8 mouse cellular contexts compared by ENCODE assay signal in genomic region chr14:32159690-32160246, GRCm38 (mm10). TPM values are rescaled to one million over a fixed set of nuclear protein-coding genes. Genes with fewer than 3 reads are reported as not detected.
DNase-seq lines count a peak whose midpoint lies in the region; ATAC-seq lines count a peak whose summit lies in the region.

TSS of gene Ncoa4 (plus strand) at chr14:32159865.

- ATAC-seq in CD4-positive, CD25-positive, alpha-beta regulatory T cell, adult 4 months = peak; percentile 97
- ATAC-seq in heart, embryonic 14.5 days (ENCODE audit: insufficient number of reproducible peaks, insufficient read depth, low FRiP score, low read depth) = peak; percentile 95
- ATAC-seq in liver, embryonic 13.5 days (ENCODE audit: low read depth) = peak; percentile 92
- ATAC-seq in stomach, embryonic 16.5 days (ENCODE audit: insufficient read depth, low FRiP score) = peak; percentile 95

- H3K27me3 ChIP-seq in heart, embryonic 14.5 days (ENCODE audit: control insufficient read depth, insufficient read depth, low read length) = no peaks in the 10 kb centered on the region
- H3K27me3 ChIP-seq in liver, embryonic 13.5 days = no peaks in the 10 kb centered on the region
- no peaks in the 10 kb centered on the region for H3K27me3 ChIP-seq in stomach, embryonic 16.5 days (ENCODE audit: control insufficient read depth, insufficient read depth, low read length)

- H3K36me3 ChIP-seq in heart, embryonic 14.5 days (ENCODE audit: control insufficient read depth, insufficient read depth, low read length) = no peaks in the 10 kb centered on the region
- 0 out of 2 replicates have a peak, but pooled peaks cover 6% of the 10 kb centered on the region for H3K36me3 ChIP-seq in liver, embryonic 13.5 days
- H3K36me3 ChIP-seq in stomach, embryonic 16.5 days (ENCODE audit: control insufficient read depth, insufficient read depth, low read length) = no peaks in the 10 kb centered on the region

- peak within 1 kb of the TSS; percentile 89 for H3K4me2 ChIP-seq in heart, embryonic 14.5 days (ENCODE audit: low read length)
- H3K4me2 ChIP-seq in liver, embryonic 13.5 days = peak within 1 kb of the TSS; percentile 79
- peak within 1 kb of the TSS; percentile 94 for H3K4me2 ChIP-seq in stomach, embryonic 16.5 days (ENCODE audit: low read depth, low read length)

- peak within 1 kb of the TSS; percentile 77 to 91 for H3K27ac ChIP-seq in heart, embryonic 14.5 days (replicated peaks in 1 of 2; ENCODE audit: control insufficient read depth in 1 of 2, insufficient read depth in 1 of 2, low read depth in 2 of 2, low read length in 2 of 2)
- peak within 1 kb of the TSS; percentile 98 for H3K27ac ChIP-seq in liver, embryonic 13.5 days
- peak within 1 kb of the TSS; percentile 92 for H3K27ac ChIP-seq in stomach, embryonic 16.5 days (ENCODE audit: low read length)

- DNase-seq in c-Kit-negative CD71-positive TER-119-positive erythroid progenitor cells, embryonic 14.5 days (ENCODE audit: low read depth, low spot score) = peak; percentile 100
- peak; percentile 98 for DNase-seq in fibroblast of lung, adult 2 months (ENCODE audit: low read depth)
- peak; percentile 99 for DNase-seq in kidney, postnatal 14 days
- peak; percentile 98 for DNase-seq in liver, embryonic 13.5 days
- peak; percentile 98 for DNase-seq in neural tube, embryonic 10.5 days (ENCODE audit: extremely low spot score, low spot score)

- peak within 1 kb of the TSS; percentile 97 for H3K9ac ChIP-seq in heart, embryonic 14.5 days (ENCODE audit: low read length)
- H3K9ac ChIP-seq in liver, embryonic 13.5 days = peak within 1 kb of the TSS; percentile 96
- peak within 1 kb of the TSS; percentile 93 for H3K9ac ChIP-seq in stomach, embryonic 16.5 days (ENCODE audit: low read length)

- H3K4me3 ChIP-seq in heart, embryonic 14.5 days (ENCODE audit: control insufficient read depth in 1 of 2, insufficient read depth in 1 of 2, low read depth in 1 of 2, low read length in 2 of 2) = peak within 1 kb of the TSS; percentile 88 to 94
- peak within 1 kb of the TSS; percentile 89 for H3K4me3 ChIP-seq in liver, embryonic 13.5 days (replicated peaks)
- H3K4me3 ChIP-seq in stomach, embryonic 16.5 days (replicated peaks; ENCODE audit: low read length) = peak within 1 kb of the TSS; percentile 92

- no peaks in the 10 kb centered on the region for H3K9me3 ChIP-seq in heart, embryonic 14.5 days (ENCODE audit: control insufficient read depth, low read length)
- no peaks in the 10 kb centered on the region for H3K9me3 ChIP-seq in liver, embryonic 13.5 days (replicated peaks)
- no peaks in the 10 kb centered on the region; the same call in 1 of the 2 replicates for H3K9me3 ChIP-seq in stomach, embryonic 16.5 days (replicated peaks; ENCODE audit: control insufficient read depth, low read length)

- under 1% methylated on average over 40 of the region's 40 CpGs for WGBS in heart, embryonic 14.5 days
- under 1% methylated on average over 40 of the region's 40 CpGs for WGBS in liver, embryonic 13.5 days (ENCODE audit: insufficient replicate concordance)
- under 1% methylated on average over 40 of the region's 40 CpGs for WGBS in stomach, embryonic 16.5 days

- peaks cover 6 to 19% of the 10 kb centered on the region in 2 experiments for H3K4me1 ChIP-seq in heart, embryonic 14.5 days (ENCODE audit: control insufficient read depth in 2 of 2, insufficient read depth in 2 of 2, low read length in 2 of 2)
- peaks cover 56% of the 10 kb centered on the region for H3K4me1 ChIP-seq in liver, embryonic 13.5 days (replicated peaks)
- H3K4me1 ChIP-seq in stomach, embryonic 16.5 days (ENCODE audit: control insufficient read depth, insufficient read depth, low read length) = peaks cover 32% of the 10 kb centered on the region

RNA-seq across cellular contexts. Expression of gene Ncoa4, which starts in this region (rescaled TPM):
- polyA plus RNA-seq in CD4-positive, CD25-positive, alpha-beta regulatory T cell, adult 4 months (2017; shearing (Covaris generic)) = 10 to 100 TPM; 92.5 to 95.7 TPM
- 124 and 147 TPM in 2 replicates for polyA plus RNA-seq in heart, embryonic 14.5 days (2014; fragmentation: Nextera tagmentation; extraction: Ambion mirVana)
- 288 and 359 TPM in 2 replicates for polyA plus RNA-seq in liver, embryonic 13.5 days (2015; fragmentation: Nextera tagmentation; extraction: Ambion mirVana)
- polyA plus RNA-seq in stomach, embryonic 16.5 days (2015; fragmentation: Nextera tagmentation; extraction: Ambion mirVana) = 145 and 150 TPM in 2 replicates

Comparison
In these comparisons a context has a peak if more than half of its experiments do, and no peak if none do; other contexts are left out.
1. Peak in every context shown above with its lines: DNase-seq, ATAC-seq, H3K4me3 ChIP-seq and H3K27ac ChIP-seq.